Mouse (Mus musculus): ENCODE data around the gene Cd200r4. TPM values are rescaled to one million over a fixed set of nuclear protein-coding genes. Genes with fewer than 3 reads are reported as not detected.

The Cd200r4 gene
- 4.9 TPM for polyA plus RNA-seq (2017; shearing (Covaris generic))

GRCm38 (mm10) chr16:44811544-44811943 is at the start of gene Cd200r4:
Cd200r4 (plus strand) TSS chr16:44811733.

DNA sequence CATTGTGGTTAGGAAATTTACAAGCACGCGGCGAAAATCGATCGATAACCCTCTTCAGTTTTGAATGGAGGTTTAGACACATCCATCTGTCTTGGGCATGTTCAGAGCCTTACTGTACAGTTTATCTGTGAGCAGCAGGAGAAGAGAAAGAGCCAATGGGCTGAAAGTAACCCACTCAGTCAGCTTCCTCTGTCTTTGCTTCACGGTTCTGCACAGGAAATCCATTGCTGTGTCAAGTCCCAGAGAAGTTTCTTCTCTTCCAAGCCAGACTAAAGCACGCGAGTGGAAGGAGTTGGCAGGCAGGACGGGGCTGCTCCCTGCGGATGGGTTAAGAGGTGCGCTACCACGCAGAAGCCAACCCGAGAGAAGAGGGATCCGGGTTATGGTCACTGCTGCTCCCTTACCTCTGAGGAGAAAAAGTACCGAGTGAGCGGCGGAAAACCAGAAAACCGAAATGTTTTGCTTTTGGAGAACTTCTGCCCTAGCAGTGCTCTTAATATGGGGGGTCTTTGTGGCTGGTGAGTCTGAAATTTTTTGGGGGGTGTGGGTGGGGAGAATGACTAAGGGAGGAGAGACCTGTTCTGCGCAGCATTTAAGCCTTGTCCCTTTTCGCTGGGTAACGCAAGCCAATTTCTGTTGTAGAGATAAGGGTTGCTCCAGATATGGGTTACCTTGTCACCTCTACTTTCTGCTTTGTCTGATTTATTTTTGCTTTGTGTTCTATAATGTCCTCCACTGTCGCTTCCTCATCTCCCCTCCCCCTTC is 45.8 kb upstream of the Cd200r4 start, which contains the start of gene Cd200r1:
Gene Cd200r1, plus strand, starts transcription at position 182 of the 765 bp plus-strand sequence.

DNA sequence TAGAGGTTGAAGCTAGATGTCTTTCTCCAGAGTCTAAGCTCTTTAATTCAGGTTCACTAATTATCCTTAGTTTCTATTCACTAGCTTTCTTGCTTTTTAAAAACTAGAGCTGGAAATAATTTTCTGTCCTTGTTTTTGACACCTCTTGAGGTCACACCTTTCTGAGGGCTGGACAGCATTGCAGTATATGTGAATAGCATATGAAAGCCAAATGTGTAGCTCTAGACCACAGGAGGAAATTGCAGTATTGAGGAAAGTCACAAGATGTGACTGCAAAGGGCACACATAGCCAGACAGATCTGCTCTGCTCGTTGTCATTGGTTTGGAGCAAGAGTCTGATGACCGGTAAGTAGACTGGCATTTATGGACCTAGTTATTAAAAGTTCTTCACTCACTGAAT is 55.3 kb downstream of the Cd200r4 start, which contains the start of gene Cd200r2:
Gene Cd200r2, plus strand, starts transcription at position 301 of the 400 bp plus-strand sequence.

Other genes starting within 250 kb of the Cd200r4 start
- 8.0 TPM for gene Nepro, start 87.4 kb upstream of the Cd200r4 start, polyA plus RNA-seq (2017; shearing (Covaris generic))
- gene Gtpbp8, start 65.4 kb upstream of the Cd200r4 start, polyA plus RNA-seq (2017; shearing (Covaris generic)): 13.0 TPM
- 7.6 TPM for gene Cd200r1, start 46.0 kb upstream of the Cd200r4 start, polyA plus RNA-seq (2017; shearing (Covaris generic))
- gene Cd200r2, start 55.4 kb downstream of the Cd200r4 start, polyA plus RNA-seq (2017; shearing (Covaris generic)): not detected
- gene Cd200r3, start 131.9 kb downstream of the Cd200r4 start, polyA plus RNA-seq (2017; shearing (Covaris generic)): 3.8 TPM